Mouse (Mus musculus): ENCODE data around the gene Rnd1. TPM values are rescaled to one million over a fixed set of nuclear protein-coding genes. Genes with fewer than 3 reads are reported as not detected.

The Rnd1 gene
- 7.8 and 9.7 TPM in 2 replicates for polyA plus RNA-seq (2016; fragmentation: Nextera tagmentation; extraction: Ambion mirVana)

DNA sequence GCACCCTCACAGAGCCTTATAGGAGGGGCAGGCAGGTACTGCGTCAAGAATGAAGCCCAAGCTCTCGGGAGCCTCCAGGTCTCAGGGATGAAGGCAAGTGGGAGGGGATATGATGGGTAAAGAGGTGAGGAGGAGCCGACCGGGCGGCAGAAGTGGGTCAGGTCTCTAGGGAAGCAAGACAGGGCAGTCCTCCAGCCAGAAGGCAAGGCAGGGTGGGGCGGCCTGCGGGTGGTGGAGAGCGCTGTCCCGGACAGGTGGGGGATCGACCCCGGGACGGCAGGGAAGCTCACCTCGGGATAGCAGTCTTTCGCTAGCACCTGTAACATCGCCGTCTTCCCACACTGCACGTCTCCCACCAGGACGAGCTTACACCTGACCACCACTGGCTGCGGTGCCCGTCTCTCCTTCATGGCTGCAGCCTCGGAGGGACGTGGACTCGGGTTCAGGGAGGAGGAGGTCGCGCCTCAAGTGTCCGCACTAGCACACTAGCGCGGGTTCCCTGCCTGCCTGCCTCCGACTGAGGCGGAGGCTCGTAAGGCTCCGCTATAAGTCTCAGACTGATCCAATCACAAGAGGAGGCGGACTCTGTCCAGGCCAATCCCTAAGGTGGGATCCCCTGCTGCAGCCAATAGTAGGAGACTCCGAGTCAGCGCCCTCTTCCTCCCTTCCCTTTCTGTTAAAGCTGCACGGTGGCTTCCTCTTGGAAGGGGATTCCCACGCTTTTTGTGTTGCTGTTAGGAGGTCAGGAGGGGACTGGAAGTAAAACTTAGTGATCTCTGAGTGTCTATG, at the start of gene Rnd1:
Gene Rnd1 (minus strand): TSS at position 522 of the 789 bp plus-strand sequence.
- H3K27me3 ChIP-seq (replicated peaks), result peaks cover 6% of the 10 kb centered on the region; the same call in 1 of the 2 replicates
- H3K4me2 ChIP-seq (replicated peaks), result peak within 1 kb of the TSS; percentile 94
- WGBS, result under 1% methylated on average over 37 of the region's 37 CpGs
- H3K4me1 ChIP-seq, result peaks cover 43% of the 10 kb centered on the region
- H3K9me3 ChIP-seq, result no peaks in the 10 kb centered on the region
- no peaks in the 10 kb centered on the region for H3K36me3 ChIP-seq
- ATAC-seq (ENCODE audit: low FRiP score, low read depth), result peak; percentile 92
- H3K9ac ChIP-seq, result peak within 1 kb of the TSS; percentile 57
- peak within 1 kb of the TSS; percentile 52 for H3K4me3 ChIP-seq
- H3K27ac ChIP-seq, result no peak within 1 kb of the TSS

DNA sequence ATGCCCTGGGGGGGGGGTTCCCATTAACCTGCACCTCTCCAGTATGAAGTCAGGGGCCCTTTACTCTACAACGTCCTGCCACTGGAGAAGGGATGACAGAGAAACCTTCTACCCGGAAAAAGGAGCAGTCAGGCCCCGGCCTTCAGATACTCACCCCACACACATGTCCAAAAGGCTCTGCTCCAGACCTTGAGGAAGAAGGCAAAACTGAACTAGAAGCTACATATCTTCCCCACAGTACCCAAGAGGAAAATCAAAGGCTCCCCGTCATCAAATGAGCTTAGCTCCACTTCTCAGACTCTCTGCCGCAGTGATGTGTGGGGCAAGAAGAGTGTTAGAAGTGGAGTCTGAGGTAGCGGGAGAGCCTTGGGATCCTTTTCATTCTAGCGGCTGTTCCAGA, 49.5 kb upstream of the Rnd1 start:
- no peak overlapping the region for H3K9ac ChIP-seq
- 39% methylated on average over 7 of the region's 7 CpGs for WGBS
- H3K4me2 ChIP-seq (replicated peaks), result peak overlapping the region; percentile 93
- no peaks in the 10 kb centered on the region for H3K9me3 ChIP-seq
- 0 out of 2 replicates have a peak overlapping the region, but pooled peaks have one; percentile 42 for H3K4me3 ChIP-seq
- H3K36me3 ChIP-seq, result no peaks in the 10 kb centered on the region
- H3K27me3 ChIP-seq (replicated peaks), result peaks cover 9% of the 10 kb centered on the region; the same call in 1 of the 2 replicates
- ATAC-seq (ENCODE audit: low FRiP score, low read depth), result no peak
- peaks cover 19% of the 10 kb centered on the region for H3K4me1 ChIP-seq
- no peak overlapping the region for H3K27ac ChIP-seq

DNA sequence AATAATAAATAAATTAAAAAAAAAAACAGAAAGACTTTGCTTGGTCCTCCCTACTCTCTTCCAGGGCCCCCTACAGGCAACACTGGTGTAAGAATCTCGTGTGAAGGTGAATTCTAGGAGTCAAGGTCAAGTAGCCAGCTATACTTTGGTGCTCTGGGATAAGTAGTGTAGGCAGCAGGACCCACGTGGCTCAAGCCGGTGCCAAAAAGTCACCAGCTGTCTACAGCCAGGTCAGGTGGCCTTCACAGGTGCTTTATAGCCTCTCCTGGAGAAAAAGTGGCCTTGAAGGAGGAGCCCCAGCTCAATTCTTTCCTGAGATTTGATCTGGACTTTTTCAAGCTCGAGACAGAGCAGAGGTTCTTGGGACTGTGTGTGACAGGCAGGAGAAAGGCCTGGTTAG, 48.8 kb upstream of the Rnd1 start:
- H3K27me3 ChIP-seq (replicated peaks), result peaks cover 9% of the 10 kb centered on the region; the same call in 1 of the 2 replicates
- H3K27ac ChIP-seq, result no peak overlapping the region
- no peaks in the 10 kb centered on the region for H3K36me3 ChIP-seq
- H3K4me2 ChIP-seq (replicated peaks), result peak overlapping the region; percentile 93; the same call in 1 of the 2 replicates
- H3K9me3 ChIP-seq, result no peaks in the 10 kb centered on the region
- no peak overlapping the region for H3K4me3 ChIP-seq
- peaks cover 19% of the 10 kb centered on the region for H3K4me1 ChIP-seq
- WGBS, result 80% methylated on average over 4 of the region's 4 CpGs
- H3K9ac ChIP-seq, result no peak overlapping the region
- ATAC-seq (ENCODE audit: low FRiP score, low read depth), result no peak

DNA sequence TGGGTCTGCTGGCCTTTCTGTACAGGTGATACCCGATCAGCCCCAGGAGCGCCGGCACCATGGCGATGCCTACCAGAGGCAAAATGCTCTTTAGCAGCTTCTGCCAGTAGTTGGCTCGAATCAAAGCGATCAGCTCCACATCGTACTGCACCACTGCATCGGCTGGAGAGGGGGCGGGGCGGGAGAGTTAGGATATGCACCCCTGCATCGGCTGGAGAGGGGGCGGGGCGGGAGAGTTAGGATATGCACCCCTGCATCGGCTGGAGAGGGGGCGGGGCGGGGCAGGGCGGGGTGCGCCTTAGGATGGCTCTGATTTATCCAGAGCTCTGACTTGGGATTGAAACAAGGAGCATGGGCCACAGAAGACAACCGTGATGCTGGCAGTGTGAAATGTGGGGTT, 47.2 kb upstream of the Rnd1 start:
- peak overlapping the region; percentile 23; the same call in 1 of the 2 replicates for H3K4me2 ChIP-seq (replicated peaks)
- H3K27ac ChIP-seq, result no peak overlapping the region
- H3K4me3 ChIP-seq, result no peak overlapping the region

DNA sequence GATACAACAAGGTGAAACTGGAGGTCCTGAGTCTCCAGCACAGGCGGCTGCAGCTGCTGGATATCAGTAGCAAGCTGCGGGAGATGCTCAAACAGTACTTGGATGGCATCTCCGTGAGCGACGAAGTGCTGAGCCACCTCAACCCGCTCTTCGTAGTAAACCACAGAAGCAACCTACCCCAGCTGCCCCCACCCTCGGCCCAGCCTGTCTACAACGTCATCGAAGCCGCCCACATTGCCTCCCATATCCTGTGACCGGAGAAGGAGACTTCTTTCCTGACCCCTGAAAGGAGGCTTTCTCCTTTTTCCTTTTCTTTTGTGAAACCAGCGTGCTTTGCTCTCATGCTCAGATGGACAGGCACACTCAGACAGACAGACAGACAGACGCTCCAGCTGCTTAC, 45.6 kb upstream of the Rnd1 start:
- 69% methylated on average over 14 of the region's 14 CpGs for WGBS
- Histone ChIP-seq H3K36me3 (no peaks in the 10 kb centered on the region), H3K4me1 (peaks cover 12% of the 10 kb centered on the region), H3K9me3 (no peaks in the 10 kb centered on the region), H3K4me2 (replicated peaks) (no peak overlapping the region), H3K4me3 (no peak overlapping the region), H3K27ac (no peak overlapping the region), H3K27me3 (replicated peaks) (peaks cover 9% of the 10 kb centered on the region; the same call in 1 of the 2 replicates), H3K9ac (no peak overlapping the region)
- ATAC-seq (ENCODE audit: low FRiP score, low read depth), result no peak

More for the DNA sequence above, 47.2 kb upstream of the Rnd1 start:
- ATAC-seq (ENCODE audit: low FRiP score, low read depth), result no peak
- peaks cover 9% of the 10 kb centered on the region; the same call in 1 of the 2 replicates for H3K27me3 ChIP-seq (replicated peaks)
- H3K4me1 ChIP-seq, result peaks cover 19% of the 10 kb centered on the region
- 30% methylated on average over 19 of the region's 19 CpGs for WGBS
- H3K36me3 ChIP-seq, result no peaks in the 10 kb centered on the region
- H3K9me3 ChIP-seq, result no peaks in the 10 kb centered on the region
- no peak overlapping the region for H3K9ac ChIP-seq

DNA sequence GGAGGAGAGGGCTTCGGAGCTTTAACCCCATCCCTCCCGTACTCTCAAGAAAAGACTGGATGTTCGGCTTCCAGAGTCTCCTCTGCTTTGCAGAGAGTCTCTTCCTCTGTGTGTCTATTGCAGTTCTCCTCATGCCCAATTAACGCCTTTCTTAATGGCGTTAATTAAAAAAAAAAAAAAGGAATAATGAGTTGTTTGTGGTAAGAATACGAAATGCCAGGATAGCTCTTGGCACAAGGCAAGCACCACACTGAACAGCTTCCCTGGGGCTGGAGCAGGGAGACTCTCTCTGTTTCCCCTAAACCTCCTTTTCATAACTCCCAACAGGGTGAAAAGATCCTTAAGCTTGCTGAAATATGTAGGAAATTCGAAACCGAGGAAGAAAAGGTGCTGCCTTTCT, 44.9 kb upstream of the Rnd1 start:
- peaks cover 9% of the 10 kb centered on the region; the same call in 1 of the 2 replicates for H3K27me3 ChIP-seq (replicated peaks)
- H3K27ac ChIP-seq, result no peak overlapping the region
- H3K9ac ChIP-seq, result no peak overlapping the region
- no peaks in the 10 kb centered on the region for H3K36me3 ChIP-seq
- no peak overlapping the region for H3K4me2 ChIP-seq (replicated peaks)
- peaks cover 6% of the 10 kb centered on the region for H3K4me1 ChIP-seq
- no peak overlapping the region for H3K4me3 ChIP-seq
- H3K9me3 ChIP-seq, result no peaks in the 10 kb centered on the region
- no peak for ATAC-seq (ENCODE audit: low FRiP score, low read depth)
- WGBS, result 86% methylated on average over 8 of the region's 8 CpGs

DNA sequence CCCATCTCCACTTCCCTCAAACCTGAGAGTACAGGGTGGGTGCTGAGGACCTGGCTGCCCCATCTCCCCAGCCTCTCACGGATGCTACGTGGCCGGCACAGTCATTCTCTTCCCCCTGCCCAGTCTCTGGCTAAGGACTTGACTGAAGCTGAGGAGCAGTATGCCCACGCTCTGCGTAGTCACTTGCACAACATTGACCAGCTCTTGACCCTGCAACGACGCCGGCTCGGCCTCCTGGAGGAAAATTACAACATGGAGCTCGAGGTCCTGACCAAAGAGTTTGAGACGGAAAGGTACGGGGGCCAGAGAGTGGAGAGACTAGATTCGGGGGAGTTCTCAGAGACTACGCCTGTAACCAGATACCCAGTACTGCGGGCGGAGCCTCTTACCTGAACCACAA, 40.0 kb upstream of the Rnd1 start:
- no peak for ATAC-seq (ENCODE audit: low FRiP score, low read depth)
- 66% methylated on average over 16 of the region's 16 CpGs for WGBS

DNA sequence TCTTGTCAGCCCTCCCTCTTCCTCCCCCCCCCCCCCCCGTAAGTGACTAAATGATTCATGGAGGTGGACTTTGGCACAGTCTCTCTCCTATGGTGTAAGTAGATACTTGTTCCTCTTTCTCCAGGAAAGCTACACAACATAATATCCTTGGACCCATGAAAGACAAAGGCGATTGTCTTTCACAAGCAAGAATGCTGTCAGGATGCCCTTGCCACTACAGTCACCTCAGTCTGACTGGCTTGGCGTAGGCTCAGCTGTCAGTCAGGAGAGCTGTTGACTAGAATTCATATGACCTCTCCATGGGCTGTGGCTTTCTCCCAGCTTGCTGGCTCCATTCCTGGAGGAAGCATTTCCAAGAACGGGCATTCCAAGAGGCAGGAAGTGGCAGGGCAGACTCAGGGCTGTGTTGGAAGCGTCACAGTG, 37.0 kb upstream of the Rnd1 start:
- Histone ChIP-seq H3K27ac (no peak overlapping the region), H3K27me3 (replicated peaks) (no peaks in the 10 kb centered on the region), H3K36me3 (no peaks in the 10 kb centered on the region), H3K4me1 (no peaks in the 10 kb centered on the region), H3K4me3 (no peak overlapping the region), H3K9ac (no peak overlapping the region), H3K9me3 (no peaks in the 10 kb centered on the region), H3K4me2 (replicated peaks) (no peak overlapping the region)
- WGBS, result 79% methylated on average over 5 of the region's 5 CpGs
- no peak for ATAC-seq (ENCODE audit: low FRiP score, low read depth)

More for the DNA sequence above, 40.0 kb upstream of the Rnd1 start:
- Histone ChIP-seq H3K27ac (no peak overlapping the region), H3K9ac (no peak overlapping the region), H3K4me3 (no peak overlapping the region), H3K36me3 (no peaks in the 10 kb centered on the region), H3K9me3 (no peaks in the 10 kb centered on the region), H3K27me3 (replicated peaks) (no peaks in the 10 kb centered on the region), H3K4me2 (replicated peaks) (no peak overlapping the region), H3K4me1 (no peaks in the 10 kb centered on the region)

DNA sequence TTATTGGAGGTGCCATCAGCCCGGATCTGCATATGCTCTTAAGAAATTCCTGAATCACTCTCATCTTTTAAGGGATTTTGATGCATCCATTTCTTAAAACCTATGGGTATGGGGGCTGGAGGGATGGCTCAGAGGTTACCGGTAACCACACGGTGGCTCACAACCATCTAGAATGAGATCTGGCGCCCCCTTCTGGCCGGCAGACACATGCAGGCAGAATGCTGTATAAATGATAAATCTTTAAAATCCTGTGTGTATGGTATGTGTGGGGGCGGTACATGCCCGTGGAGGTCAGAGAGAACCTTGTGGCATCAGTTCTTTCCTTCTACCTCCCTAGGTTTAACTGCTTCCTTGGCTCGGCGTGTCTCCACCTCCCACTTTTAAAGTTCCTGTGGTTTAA, 33.2 kb upstream of the Rnd1 start:
- Histone ChIP-seq H3K4me2 (replicated peaks) (no peak overlapping the region), H3K27me3 (replicated peaks) (no peaks in the 10 kb centered on the region), H3K9ac (no peak overlapping the region), H3K4me1 (no peaks in the 10 kb centered on the region), H3K4me3 (no peak overlapping the region), H3K27ac (no peak overlapping the region), H3K36me3 (no peaks in the 10 kb centered on the region), H3K9me3 (no peaks in the 10 kb centered on the region)
- 14% methylated on average over 9 of the region's 9 CpGs for WGBS
- ATAC-seq (ENCODE audit: low FRiP score, low read depth), result no peak

DNA sequence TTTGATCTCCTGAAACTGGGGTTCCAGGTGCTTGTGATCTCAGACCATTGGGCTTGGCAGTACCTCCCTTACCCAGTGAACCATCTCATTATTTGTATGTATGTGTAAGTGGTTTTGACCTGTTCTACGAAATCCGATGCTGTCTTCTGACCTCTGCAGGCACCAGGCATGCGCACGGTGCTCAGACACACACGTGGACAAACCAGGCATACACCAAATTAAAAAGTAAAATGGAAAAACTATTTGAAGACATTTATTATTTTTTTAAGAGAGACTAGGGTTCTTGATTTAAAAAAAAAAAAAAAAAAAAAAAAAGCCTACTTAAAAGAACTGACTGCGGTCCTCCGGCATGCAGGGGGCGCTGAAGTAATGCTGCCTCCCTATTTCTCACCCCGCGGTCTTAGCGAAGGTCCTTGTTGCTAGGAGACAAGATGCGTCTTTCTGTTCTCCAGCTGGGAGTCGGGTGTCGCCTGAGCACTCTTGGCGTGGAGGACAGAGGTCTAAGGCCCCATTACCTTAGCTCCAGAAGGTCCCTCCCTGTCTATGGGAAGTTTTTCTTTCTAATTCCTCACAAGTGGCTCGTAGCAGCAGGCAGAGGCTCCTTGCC, 30.6 kb upstream of the Rnd1 start, which contains the start of gene Ccdc65:
Gene Ccdc65 (plus strand): TSS at position 442 of the 607 bp plus-strand sequence.
- no peaks in the 10 kb centered on the region for H3K9me3 ChIP-seq
- H3K9ac ChIP-seq, result no peak within 1 kb of the TSS
- H3K27ac ChIP-seq, result no peak within 1 kb of the TSS
- H3K4me2 ChIP-seq (replicated peaks), result peak within 1 kb of the TSS; percentile 61
- no peaks in the 10 kb centered on the region for H3K4me1 ChIP-seq
- no peak for ATAC-seq (ENCODE audit: low FRiP score, low read depth)
- H3K4me3 ChIP-seq, result peak within 1 kb of the TSS; percentile 31
- H3K27me3 ChIP-seq (replicated peaks), result peaks cover 4% of the 10 kb centered on the region; the same call in 1 of the 2 replicates
- no peaks in the 10 kb centered on the region for H3K36me3 ChIP-seq
- WGBS, result 19% methylated on average over 16 of the region's 16 CpGs

DNA sequence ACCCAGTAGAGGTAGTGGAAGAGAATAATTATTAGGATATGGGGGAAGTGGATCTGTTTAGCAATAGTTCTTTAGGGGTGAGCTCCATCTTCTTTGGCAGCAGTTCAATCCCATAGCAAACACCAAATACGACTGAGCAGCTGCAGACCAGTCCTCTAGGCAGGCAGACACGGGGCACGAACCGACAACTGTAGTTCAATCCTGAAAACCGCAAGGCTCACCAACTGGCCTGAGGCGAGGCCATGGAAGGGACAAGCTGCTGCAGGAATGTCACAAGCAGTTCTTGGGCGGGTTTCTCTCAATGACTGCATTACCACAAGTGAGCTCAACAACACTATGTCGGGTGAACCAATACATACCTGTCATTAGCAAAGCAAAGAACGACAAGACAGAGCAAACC, 27.1 kb upstream of the Rnd1 start:
- no peaks in the 10 kb centered on the region for H3K9me3 ChIP-seq
- 70% methylated on average over 9 of the region's 9 CpGs for WGBS
- no peak overlapping the region for H3K9ac ChIP-seq
- no peak overlapping the region for H3K4me2 ChIP-seq (replicated peaks)
- ATAC-seq (ENCODE audit: low FRiP score, low read depth), result no peak
- no peaks in the 10 kb centered on the region for H3K4me1 ChIP-seq
- peaks cover 36% of the 10 kb centered on the region for H3K27me3 ChIP-seq (replicated peaks)
- H3K27ac ChIP-seq, result no peak overlapping the region
- no peaks in the 10 kb centered on the region for H3K36me3 ChIP-seq
- no peak overlapping the region for H3K4me3 ChIP-seq
